Mouse (Mus musculus): Measurements from ENCODE around the gene Gimap9. TPM values are rescaled to one million over a fixed set of nuclear protein-coding genes. Genes with fewer than 3 reads are reported as not detected.
A peak's percentile ranks its signal among the peaks of the same experiment; 100 is the strongest.

Gimap9 gene
- total RNA-seq (2021), result 1 to 10 TPM; 3.1 to 4.9 TPM

DNA sequence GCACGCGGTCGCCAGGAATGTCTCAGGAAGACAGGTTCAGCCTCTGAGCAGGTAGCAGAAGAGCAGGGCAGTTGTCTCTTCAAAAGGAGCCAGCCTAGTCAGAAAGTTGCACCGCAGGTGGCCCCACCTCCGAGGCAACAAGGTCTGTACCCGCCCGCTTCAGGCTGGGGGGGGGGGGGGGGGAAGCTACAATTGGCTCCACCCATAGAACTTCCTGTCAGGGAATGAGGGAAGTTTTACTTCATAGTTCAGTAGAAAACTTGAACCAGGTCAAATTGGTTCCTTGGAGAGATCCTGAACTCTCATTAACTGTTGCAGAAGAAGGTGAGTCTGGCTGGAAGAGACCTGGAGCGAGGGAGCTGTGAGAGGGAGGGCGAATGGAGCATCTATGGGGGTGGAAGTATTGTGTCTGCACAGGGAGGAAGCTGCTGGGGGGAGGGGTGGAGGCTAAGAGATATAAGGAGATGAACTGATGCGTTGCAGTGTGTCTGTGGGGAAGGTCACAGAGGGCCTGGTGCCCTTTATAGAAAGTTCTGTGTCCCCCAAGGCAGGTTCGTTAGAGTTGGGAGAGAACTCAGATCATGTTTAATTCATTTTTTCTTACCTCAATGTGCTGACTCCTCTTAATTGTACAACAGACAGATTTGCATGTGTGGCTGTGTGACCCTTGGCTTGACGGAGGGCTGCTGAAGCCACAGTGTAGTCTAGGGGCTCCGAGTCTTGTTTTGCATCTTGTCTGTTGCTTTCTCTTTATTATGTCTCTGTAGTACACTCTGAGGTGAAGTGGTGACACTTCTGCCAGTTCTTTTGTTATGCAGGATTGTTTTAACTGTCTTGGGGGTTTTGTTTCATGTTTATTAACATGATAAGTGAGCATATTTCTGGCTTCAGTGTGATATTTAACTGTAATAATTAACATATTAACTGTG, at the start of gene Gimap9:
Gimap9 (plus strand) TSS at position 199 of the 929 bp plus-strand sequence.
- no peak for DNase-seq (ENCODE audit: low spot score)
- intact Hi-C loops (cut with DNase I), result no loop called here

DNA sequence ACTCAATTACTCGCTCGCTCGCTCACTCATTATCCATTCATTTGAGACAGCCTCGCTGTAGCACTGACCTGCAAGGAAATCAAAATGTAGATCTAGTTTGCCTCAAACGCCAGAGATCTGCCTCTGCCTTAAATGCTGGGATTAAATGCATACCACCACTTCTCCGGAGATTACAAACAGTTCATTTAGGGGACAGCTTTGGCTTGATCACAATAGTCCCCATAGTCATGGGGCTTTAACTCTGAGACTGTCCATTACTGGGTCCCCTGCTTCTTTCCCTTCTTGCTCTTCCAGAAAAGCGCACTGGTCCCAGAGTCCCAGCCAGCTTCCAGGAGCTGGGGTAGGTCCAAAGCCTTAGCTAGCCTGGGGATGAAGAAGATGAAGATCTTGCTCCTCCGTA, 49.5 kb upstream of the Gimap9 start, which contains the start of gene AI854703:
AI854703 (plus strand) TSS at position 301 of the 400 bp plus-strand sequence.
- intact Hi-C loops (cut with DNase I), result no loop called here
- no peak for DNase-seq (ENCODE audit: low spot score)

DNA sequence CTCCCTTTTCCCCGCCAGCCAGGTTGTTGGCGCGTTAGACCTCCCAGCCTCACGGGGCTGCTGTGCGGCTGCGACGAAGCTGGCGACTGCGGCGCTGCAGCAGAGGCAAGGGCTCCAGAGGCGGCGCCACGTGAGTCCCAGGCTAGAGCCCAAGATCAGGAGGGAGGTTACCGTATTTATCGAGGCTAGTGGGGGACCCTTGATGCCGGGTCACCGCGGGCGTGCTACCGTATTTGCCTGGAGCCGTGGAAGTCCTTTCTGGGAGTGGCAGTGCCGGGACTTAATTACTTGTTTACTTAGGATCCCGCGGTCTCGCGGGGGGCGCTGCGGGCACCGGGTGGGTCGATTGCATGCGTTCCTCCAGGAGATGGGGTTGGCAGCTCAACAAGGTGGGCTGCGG, 48.9 kb upstream of the Gimap9 start:
- intact Hi-C loops (cut with DNase I), result no loop called here

DNA sequence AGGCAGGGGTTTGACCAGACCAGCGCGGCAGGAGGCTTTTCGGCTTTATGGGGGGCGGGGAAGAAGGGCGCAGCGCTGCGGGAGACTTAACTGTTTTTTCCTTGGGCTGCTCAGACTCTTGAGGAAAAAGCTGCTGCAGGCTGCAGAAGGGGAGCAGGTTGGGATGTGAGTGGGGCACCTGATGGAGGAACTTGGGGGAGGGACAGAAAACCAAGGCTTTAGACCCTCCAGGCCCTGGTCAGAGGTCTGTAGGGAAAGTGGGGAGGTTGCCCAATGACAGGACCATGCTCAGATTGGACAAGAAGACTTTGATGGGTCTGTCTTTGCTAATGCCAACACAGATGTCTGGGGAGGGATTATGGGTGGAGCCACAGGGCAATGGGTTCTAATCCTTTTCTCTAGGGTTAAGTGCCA, 48.4 kb upstream of the Gimap9 start:
- no peak for DNase-seq (ENCODE audit: low spot score)
- intact Hi-C loops (cut with DNase I), result no loop called here

More for the DNA sequence above, 48.9 kb upstream of the Gimap9 start:
- peak; percentile 21 for DNase-seq (ENCODE audit: low spot score)

DNA sequence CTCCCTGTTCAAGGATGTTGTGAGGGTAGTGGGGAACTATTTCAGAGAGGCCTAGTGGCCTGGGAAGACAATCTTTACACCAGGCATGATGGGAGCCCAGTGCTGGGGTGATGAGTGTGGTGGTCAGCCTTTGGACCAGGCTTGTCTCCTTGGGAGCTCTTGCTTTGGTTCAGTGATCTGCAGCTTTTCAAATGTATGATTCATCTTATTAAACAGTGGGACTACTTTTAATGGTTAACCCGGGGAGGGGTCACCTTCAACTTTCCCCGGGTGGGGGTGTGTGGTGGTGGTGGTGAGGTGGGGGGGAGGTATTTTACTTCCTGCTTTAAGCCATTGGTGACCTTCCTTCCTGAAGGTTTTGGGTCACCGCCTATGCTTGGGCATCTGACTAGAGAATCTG, 47.6 kb upstream of the Gimap9 start:
- intact Hi-C loops (cut with DNase I), result no loop called here
- no peak for DNase-seq (ENCODE audit: low spot score)

DNA sequence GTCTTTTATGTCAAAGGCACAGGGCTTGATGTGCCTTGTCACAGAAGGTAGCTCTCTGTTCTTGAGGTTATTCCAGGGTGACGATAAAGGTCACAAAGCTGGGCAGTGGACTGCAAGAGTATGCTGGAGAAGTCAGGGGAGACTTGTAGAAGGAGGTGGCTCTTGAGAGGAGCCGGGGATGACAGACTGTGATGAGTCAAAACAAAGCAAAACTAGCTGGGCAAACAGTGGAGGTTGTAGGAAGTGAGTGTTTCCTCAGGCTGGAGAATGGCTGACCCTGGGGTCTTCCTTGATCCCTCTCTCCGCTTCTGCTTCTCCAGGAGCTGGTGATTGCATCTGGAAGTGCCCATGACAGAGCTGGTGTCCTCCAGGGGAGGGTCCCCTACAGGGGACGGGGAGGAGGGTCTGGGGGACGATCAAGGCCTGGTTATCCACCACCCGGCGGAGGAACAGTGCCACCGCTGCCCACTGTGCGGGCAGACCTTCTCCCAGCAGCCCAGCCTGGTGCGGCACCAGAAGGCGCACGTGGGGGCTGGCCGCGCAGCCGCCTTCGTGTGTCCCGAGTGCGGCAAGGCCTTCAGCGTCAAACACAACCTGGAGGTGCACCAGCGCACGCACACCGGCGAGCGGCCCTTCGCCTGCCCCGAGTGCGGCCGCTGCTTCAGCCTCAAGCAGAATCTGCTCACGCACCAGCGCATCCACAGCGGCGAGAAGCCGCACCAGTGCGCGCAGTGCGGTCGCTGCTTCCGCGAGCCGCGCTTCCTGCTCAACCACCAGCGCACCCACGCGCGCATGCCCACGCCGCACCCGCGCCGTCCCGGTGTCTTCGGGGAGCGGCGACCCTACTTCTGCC, 46.9 kb upstream of the Gimap9 start:
- intact Hi-C loops (cut with DNase I), result no loop called here
- no peak for DNase-seq (ENCODE audit: low spot score)

DNA sequence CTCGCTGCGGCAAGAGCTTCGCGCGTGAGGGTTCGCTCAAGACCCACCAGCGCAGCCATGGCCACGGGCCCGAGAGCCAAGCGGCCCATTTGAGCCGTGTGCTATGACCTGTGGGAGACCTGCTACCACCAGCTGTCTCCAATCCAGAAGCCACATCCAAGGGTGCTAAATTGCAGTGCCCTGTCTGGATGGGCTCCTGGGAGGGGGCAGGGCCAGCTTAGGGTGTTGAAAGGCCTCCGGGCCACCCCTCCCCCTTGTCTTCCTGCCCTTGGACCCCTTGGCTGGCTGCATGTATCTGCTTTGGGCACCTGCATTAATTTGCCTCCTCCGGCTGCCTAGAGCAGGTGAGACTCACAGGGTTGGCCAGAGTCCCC, 46.3 kb upstream of the Gimap9 start:
- intact Hi-C loops (cut with DNase I), result no loop called here
- DNase-seq (ENCODE audit: low spot score), result no peak

DNA sequence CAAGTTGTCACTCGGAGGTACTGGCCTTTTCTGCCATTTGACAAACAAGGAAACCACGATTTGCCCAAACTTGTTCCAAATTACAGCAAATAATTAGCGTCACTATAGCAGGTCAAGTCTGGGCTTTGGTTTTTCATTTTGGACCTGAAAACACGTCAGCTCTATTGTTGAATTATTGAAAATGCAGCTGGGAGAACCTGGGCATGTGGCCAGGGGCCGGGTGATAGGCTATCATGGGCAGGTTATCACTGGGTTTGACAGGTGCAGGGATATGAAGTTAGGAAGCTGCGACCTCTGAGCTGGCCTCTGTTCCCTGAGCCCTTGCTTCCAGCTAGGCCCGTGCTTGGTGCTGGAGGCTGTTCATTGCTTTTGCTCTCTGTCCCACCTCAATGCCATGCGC, 45.1 kb upstream of the Gimap9 start:
- intact Hi-C loops (cut with DNase I), result no loop called here
- no peak for DNase-seq (ENCODE audit: low spot score)

DNA sequence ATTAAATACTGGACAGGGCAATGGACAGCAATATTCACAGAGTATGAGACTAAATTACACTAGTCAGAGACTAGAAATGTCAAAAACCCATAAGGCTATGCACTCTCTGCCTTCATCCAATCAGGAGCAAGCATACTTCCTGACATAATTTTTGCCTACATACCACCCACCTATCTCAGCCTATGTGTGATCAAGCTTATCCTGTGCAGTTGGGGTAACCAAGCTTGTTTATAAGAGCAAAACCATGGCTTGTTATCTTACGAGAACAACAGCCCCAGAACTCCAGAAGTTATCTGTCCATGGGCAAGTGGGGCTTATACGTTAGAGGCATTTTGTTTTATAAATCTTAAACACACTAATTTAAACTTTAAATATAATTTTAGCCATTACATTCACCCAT, 40.8 kb upstream of the Gimap9 start:
- intact Hi-C loops (cut with DNase I), result no loop called here
- DNase-seq (ENCODE audit: low spot score), result no peak

DNA sequence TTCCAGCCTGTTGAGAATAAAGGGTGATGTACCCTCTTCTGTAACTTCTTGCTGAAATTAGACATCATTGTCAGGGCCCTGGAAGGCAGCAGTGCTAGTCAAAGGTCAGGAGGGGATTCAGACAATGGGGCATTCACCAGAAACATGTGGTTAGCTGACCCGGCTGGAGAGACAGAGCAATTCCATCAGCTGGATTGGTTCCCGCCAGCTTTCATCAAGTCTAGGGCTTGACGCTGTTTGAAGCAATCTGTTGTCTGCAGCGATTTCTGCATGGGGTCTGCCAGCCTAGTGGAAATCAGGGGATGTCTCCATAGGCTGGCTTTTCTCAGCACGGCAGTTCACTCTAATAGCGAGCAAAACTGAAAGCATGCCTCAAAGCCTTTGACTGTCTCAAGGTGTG, 39.4 kb upstream of the Gimap9 start:
- DNase-seq (ENCODE audit: low spot score), result no peak
- intact Hi-C loops (cut with DNase I), result no loop called here

DNA sequence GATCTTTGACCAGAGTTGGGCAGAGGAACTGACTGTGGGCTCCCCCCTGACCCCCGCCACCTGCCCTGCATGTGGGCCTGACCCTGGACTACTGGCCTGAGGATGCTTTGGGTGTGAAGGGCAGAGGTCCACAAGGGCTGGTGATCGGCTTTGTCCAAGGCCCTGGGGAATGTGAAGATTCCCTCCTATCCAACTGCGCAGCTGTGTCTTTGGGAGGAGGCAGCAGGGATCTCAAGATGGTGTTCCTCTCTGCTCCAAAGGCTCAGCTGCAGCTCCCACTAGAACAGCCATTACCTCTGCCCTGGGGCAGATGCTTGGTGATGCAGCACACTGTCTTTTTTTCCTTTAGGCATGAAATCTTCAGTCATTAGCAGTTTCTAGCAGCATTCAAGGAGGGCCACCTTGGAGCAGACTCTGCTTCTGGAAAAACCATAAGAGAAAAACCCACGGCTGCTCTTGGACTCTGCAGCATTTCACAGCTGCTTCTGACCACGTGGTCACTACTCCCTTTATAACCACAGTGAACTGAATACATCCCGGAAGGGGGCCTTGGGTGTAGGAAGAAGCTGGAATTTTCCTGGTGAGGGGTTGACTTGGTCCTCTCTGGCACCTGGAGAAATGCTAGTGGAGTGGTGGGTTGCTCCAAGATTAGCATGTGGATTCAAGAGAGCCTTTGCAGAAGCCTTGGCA, 38.0 kb upstream of the Gimap9 start:
- DNase-seq (ENCODE audit: low spot score), result no peak
- intact Hi-C loops (cut with DNase I), result no loop called here

DNA sequence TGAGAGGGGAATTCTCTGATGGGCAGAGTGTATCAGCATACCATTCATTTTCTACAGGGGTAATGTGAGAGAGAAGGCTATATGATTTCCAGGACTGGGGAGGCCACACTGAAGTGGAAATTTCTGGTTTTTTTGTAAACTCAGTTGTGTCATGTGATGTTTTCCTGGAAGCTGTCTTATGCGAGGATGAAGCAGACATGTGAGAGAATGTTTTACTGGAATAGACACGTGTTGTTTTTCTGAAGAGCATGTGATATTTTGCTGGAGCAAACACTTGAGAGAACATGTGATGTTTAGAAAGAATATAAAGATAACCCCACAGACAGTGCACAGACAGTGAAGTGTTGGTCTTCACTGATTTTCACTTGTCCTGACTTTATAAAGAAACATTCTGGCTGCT, 37.4 kb upstream of the Gimap9 start:
- intact Hi-C loops (cut with DNase I), result no loop called here
- no peak for DNase-seq (ENCODE audit: low spot score)

DNA sequence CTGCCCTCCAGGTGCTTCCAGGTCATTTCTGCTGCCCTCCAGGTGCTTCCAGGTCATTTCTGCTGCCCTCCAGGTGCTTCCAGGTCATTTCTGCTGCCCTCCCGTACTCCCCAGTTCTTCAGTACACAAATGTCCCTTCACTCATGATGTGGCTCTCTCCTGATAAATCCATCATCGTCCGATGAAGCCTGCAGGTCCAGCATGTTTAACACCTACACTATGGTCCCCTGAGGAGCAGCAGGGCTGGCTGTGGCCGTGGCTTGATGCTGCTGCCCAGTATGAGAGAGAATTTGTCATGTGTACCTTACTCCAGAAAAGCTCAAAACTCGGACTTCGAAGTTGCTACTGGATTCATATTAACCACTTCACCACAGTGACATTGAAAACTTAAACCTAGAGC, 34.5 kb upstream of the Gimap9 start:
- DNase-seq (ENCODE audit: low spot score), result no peak
- intact Hi-C loops (cut with DNase I), result loop anchor here (2.0 kb wide), 1 partner anchor 461 kb away; no protein-coding TSS in a partner anchor

DNA sequence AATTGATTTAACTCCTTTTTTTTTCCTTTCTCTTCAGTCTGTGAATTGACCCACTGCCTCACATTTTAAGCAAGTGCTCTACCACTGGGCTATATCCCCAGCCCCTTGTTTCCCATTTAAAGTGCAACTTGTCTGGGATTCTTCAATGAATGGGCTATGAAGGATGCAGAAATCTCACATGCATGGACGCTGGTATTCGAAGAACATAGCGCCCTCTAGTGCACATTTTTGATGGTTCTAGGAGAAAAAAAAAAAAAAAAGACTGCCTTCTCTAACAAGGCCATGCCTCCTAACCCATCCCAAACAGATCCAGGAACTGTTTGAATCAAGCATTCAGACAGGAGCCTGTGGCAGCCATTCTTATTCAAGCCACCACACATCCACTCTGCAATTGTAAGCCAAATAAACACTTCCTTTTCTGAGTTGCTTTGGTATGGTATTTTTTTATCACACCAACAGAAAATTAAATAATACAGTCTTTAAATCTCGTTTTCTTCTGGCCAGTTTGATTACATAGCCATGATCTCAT, 33.1 kb upstream of the Gimap9 start:
- intact Hi-C loops (cut with DNase I), result loop anchor here (1.0 to 2.0 kb wide), 2 partner anchors 61 to 96 kb away; no protein-coding TSS in a partner anchor
- no peak for DNase-seq (ENCODE audit: low spot score)

DNA sequence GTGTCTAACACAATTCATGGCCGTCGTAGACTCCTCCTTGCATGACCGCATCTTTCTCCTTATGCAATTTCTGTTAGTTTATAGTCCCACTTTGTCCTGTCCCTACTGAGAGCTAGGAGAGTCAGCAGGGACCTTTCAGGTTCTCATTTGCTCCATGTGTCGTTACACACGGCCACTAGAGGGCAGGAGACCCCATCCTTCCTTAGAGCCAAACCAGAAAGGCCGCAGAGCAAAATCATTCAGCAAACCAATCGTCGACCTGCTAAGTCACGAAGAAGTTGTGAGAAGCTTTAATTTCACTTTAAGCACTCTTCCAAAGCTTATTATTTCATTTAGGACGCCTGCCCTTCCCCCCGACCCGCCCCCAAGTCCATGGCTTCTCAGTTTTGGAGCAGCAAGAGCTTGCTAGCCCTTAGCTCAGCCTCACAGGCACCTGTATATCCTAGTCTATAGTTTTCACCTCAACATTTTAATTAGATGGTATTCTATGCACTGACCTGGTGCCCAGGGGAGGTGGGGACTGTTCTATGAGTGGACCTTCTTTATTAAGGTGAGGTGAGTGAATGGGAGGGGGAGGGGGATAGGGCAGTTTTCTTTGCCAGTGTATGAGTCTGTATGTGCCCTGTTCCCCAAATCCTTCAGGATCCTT, 30.1 kb upstream of the Gimap9 start:
- peak; percentile 37 for DNase-seq (ENCODE audit: low spot score)
- intact Hi-C loops (cut with DNase I), result loop anchor here (1.0 to 5.0 kb wide), 5 partner anchors 39 to 127 kb away; partner anchors contain the start of genes Gimap4 and Gimap5

DNA sequence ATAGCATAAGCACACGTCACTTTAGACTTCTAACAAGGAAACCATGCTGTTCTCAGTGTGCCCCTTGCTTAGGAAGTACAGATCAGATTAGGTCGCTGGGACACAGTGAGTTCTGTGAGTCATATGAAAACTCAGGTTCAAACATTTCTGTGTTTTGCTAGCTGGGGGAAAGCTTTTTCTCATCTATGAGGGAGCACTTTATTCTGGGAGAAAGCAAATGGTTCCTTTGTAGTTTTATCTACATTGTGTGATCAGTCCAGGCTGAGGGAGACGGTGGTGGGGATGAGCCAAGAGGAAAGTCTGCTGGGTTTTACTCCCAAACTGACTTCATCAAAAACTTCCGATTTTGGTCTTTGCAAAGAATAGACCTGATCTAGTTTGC, 29.6 kb upstream of the Gimap9 start:
- DNase-seq (ENCODE audit: low spot score), result no peak
- intact Hi-C loops (cut with DNase I), result loop anchor here (2.0 to 5.0 kb wide), 4 partner anchors 39 to 101 kb away; partner anchors contain the start of genes Gimap4 and Gimap5

DNA sequence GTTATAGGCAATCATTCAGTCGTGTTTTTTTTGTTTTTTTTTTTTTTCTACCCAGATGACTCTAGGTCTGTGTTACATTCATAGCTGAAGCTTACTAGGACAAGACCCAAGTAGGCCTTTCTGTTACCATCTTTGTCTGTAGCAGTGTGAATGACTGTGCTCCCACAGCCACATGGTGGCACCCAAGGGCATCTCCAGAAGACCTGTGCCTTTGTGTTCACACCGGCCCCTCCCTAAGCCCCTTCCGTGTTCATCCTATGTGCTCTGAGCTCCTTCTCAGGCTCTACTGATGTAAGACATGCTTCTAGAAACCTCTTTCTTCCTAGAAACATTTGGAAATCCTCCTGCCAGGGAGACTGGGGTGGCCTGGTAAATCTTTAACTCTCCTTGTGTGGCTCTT, 28.9 kb upstream of the Gimap9 start, which contains the start of gene Gimap8:
Gimap8 (plus strand) TSS at position 240 of the 400 bp plus-strand sequence.
- DNase-seq (ENCODE audit: low spot score), result peak; percentile 53
- intact Hi-C loops (cut with DNase I), result loop anchor here (2.0 to 5.0 kb wide), 4 partner anchors 38 to 100 kb away; partner anchors contain the start of genes Gimap4 and Gimap5

DNA sequence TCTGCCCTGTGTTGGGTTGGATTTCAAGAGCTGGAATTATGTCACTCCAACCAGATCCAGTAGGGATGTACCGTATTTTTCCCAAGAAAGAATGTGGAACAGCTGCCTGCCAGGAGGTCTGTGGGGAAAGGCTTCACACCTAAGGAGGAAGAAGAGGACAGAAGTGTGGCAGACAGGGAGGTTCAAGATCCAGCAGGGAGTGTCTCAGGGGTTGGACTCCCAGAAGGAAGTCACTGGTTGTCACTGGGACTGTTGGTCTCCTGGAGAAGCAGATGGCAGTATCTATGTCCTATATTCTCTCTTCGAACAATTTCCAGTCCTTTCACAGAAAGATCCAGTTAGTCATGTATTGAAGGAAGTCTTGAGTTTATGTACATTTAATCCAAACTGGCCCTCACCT, 28.3 kb upstream of the Gimap9 start:
- no peak for DNase-seq (ENCODE audit: low spot score)
- intact Hi-C loops (cut with DNase I), result loop anchor here (2.0 to 5.0 kb wide), 4 partner anchors 37 to 99 kb away; partner anchors contain the start of genes Gimap4 and Gimap5

DNA sequence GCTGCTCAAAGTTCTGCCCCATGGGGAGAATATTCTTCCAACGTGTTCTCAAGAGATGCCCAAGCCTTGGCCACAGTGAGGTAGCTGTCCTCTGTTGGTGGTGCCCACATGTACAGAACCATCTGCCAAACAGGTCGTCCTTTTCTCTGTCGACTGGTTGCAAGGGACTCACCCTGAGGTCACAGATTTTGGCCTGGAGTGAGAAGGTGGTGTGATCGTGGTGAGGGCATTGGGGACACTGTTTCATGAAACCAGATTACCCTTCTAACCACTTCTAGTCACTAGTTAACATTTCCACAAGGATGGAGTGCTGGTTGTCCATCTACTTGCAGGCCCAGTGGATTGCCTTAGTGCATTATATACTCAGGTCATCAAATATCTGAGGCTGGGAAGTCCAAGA, 27.1 kb upstream of the Gimap9 start:
- no peak for DNase-seq (ENCODE audit: low spot score)

More for the DNA sequence above, 27.1 kb upstream of the Gimap9 start:
- intact Hi-C loops (cut with DNase I), result loop anchor here (5.0 kb wide), 1 partner anchor 54 kb away; no protein-coding TSS in a partner anchor

All from heart, postnatal 25 days (tissue).